Mouse (Mus musculus) kidney, embryonic 16.5 days (tissue): ENCODE measurements around the gene Hps5. TPM values are rescaled to one million over a fixed set of nuclear protein-coding genes. Genes with fewer than 3 reads are reported as not detected.
"Not testable (repeated sequence)": the region's sequence is repeated elsewhere in the genome, so short reads cannot be mapped to it uniquely, and the experiment has no call there.

ENCODE experiments used
- ATAC-seq: fragments of 200-750 bp; cut with Nextera tagmentation; 2 replicates; pipeline ENCODE4 v1.8.0; 2017; ENCODE audit warnings: moderate TSS enrichment; ENCODE audit not compliant: low FRiP score, low TSS enrichment
- H3K27ac ChIP-seq: fragments of 300-500 bp; sonication (generic); 2 replicates; pipeline ENCODE4 v1.5.1; 2014; ENCODE audit warnings: low read length
- H3K27me3 ChIP-seq: fragments of 300-500 bp; sonication (generic); 2 replicates; pipeline ENCODE4 v1.6.1; 2014; ENCODE audit warnings: low read length, control low read depth, mixed read lengths; ENCODE audit not compliant: insufficient read depth
- H3K36me3 ChIP-seq: fragments of 300-500 bp; sonication (generic); 2 replicates; pipeline ENCODE4 v1.6.1; 2014; ENCODE audit warnings: low read length, control low read depth, mixed read lengths; ENCODE audit not compliant: insufficient read depth
- H3K4me1 ChIP-seq: fragments of 300-500 bp; sonication (generic); 2 replicates; pipeline ENCODE4 v1.6.1; 2014; ENCODE audit warnings: low read length, control low read depth, mixed read lengths; ENCODE audit not compliant: insufficient read depth
- H3K4me2 ChIP-seq: fragments of 300-500 bp; sonication (generic); replicated peaks from 2 replicates; pipeline ENCODE4 v1.6.1; 2014; ENCODE audit warnings: low read depth, low read length
- H3K4me3 ChIP-seq: fragments of 300-500 bp; sonication (generic); 2 replicates; pipeline ENCODE4 v1.5.1; 2014; ENCODE audit warnings: mild to moderate bottlenecking, low read length
- H3K9ac ChIP-seq: fragments of 300-500 bp; sonication (generic); replicated peaks from 2 replicates; pipeline ENCODE4 v1.6.1; 2014; ENCODE audit warnings: low read length
- H3K9me3 ChIP-seq: fragments of 300-500 bp; sonication (generic); 2 replicates; pipeline ENCODE4 v1.6.1; 2016; ENCODE audit warnings: low read length, control low read depth
- WGBS: fragments of 180-500 bp; shearing (Covaris S2); extraction: QIAGEN DNeasy Blood & Tissue Kit; methylation state at CpG from one replicate; pipeline ENCODE4 v1.1.7; 2014; 5-methylcytosine and 5-hydroxymethylcytosine counted together
- polyA plus RNA-seq: library from polyadenylated mRNA; unstranded; fragments of >200 nt; fragmentation: Nextera tagmentation; extraction: Ambion mirVana; gene quantifications from 2 replicates; pipeline ENCODE4 v1.2.1, GENCODE M21; 2015

Gene Hps5
- polyA plus RNA-seq, 1 experiment from 2014 or later: 30.9 TPM

GRCm38 (mm10) chr7:46745816-46746215, 50.0 kb downstream of the Hps5 start:
- 83% methylated on average over 3 of the region's 3 CpGs for WGBS
- H3K4me2 ChIP-seq: no peak overlapping the region
- H3K27ac ChIP-seq: no peak overlapping the region
- no peaks in the 10 kb centered on the region for H3K4me1 ChIP-seq
- H3K27me3 ChIP-seq: no peaks in the 10 kb centered on the region
- no peaks in the 10 kb centered on the region for H3K36me3 ChIP-seq
- no peak for ATAC-seq
- no peak overlapping the region for H3K4me3 ChIP-seq
- no peak overlapping the region for H3K9ac ChIP-seq
- H3K9me3 ChIP-seq: no peaks in the 10 kb centered on the region

- WGBS: 76% methylated on average over 3 of the region's 3 CpGs
- ATAC-seq: not testable (repeated sequence)
Observed at GRCm38 (mm10) chr7:46742880-46743279, 53.0 kb downstream of the Hps5 start, which contains the start of gene Saa1. TSS of gene Saa1 (minus strand) at chr7:46742980.

GRCm38 (mm10) chr7:46740041-46740440, 55.8 kb downstream of the Hps5 start:
- ATAC-seq, H3K36me3 ChIP-seq, H3K27me3 ChIP-seq, H3K4me2 ChIP-seq, H3K4me1 ChIP-seq, H3K4me3 ChIP-seq, H3K9me3 ChIP-seq, H3K9ac ChIP-seq, H3K27ac ChIP-seq: not testable (repeated sequence)
- 83% methylated on average over 5 of the region's 5 CpGs for whole genome bisulfite sequencing

More at GRCm38 (mm10) chr7:46742880-46743279, 53.0 kb downstream of the Hps5 start, which contains the start of gene Saa1:
- H3K27ac ChIP-seq, H3K4me1 ChIP-seq, H3K36me3 ChIP-seq, H3K9me3 ChIP-seq, H3K4me3 ChIP-seq, H3K4me2 ChIP-seq, H3K9ac ChIP-seq, H3K27me3 ChIP-seq: not testable (repeated sequence)

- H3K36me3 ChIP-seq: no peaks in the 10 kb centered on the region
- H3K9me3 ChIP-seq: no peaks in the 10 kb centered on the region
- no peak for ATAC-seq
- 76% methylated on average over 12 of the region's 12 CpGs for WGBS
- H3K4me3 ChIP-seq: no peak overlapping the region
- H3K4me2 ChIP-seq: no peak overlapping the region
- no peaks in the 10 kb centered on the region for H3K4me1 ChIP-seq
- H3K27ac ChIP-seq: no peak overlapping the region
- H3K9ac ChIP-seq: no peak overlapping the region
- no peaks in the 10 kb centered on the region for H3K27me3 ChIP-seq
Observed at GRCm38 (mm10) chr7:46738561-46739460, 57.1 kb downstream of the Hps5 start.

GRCm38 (mm10) chr7:46734983-46735382, 60.9 kb downstream of the Hps5 start:
- no peak for ATAC-seq

GRCm38 (mm10) chr7:46732458-46732857, 63.4 kb downstream of the Hps5 start, which contains the start of gene Saa4:
TSS of gene Saa4 (minus strand) at chr7:46732603.
- H3K9ac ChIP-seq: no peak within 1 kb of the TSS
- no peaks in the 10 kb centered on the region for H3K27me3 ChIP-seq
- H3K4me1 ChIP-seq: no peaks in the 10 kb centered on the region
- no peaks in the 10 kb centered on the region for H3K9me3 ChIP-seq
- ATAC-seq: no peak
- H3K27ac ChIP-seq: no peak within 1 kb of the TSS
- WGBS: 74% methylated on average over 4 of the region's 4 CpGs
- no peak within 1 kb of the TSS for H3K4me3 ChIP-seq
- H3K36me3 ChIP-seq: no peaks in the 10 kb centered on the region
- no peak within 1 kb of the TSS for H3K4me2 ChIP-seq

More at GRCm38 (mm10) chr7:46734983-46735382, 60.9 kb downstream of the Hps5 start:
- H3K27me3 ChIP-seq: no peaks in the 10 kb centered on the region
- H3K4me3 ChIP-seq: no peak overlapping the region
- no peaks in the 10 kb centered on the region for H3K4me1 ChIP-seq
- no peaks in the 10 kb centered on the region for H3K9me3 ChIP-seq
- 80% methylated on average over 2 of the region's 2 CpGs for WGBS
- no peak overlapping the region for H3K9ac ChIP-seq
- no peaks in the 10 kb centered on the region for H3K36me3 ChIP-seq
- no peak overlapping the region for H3K4me2 ChIP-seq
- no peak overlapping the region for H3K27ac ChIP-seq

GRCm38 (mm10) chr7:46727584-46727983, 68.3 kb downstream of the Hps5 start:
- H3K4me2 ChIP-seq: no peak overlapping the region
- WGBS: 74% methylated on average over 1 of the region's 1 CpGs
- no peaks in the 10 kb centered on the region for H3K27me3 ChIP-seq
- H3K4me1 ChIP-seq: no peaks in the 10 kb centered on the region
- no peak overlapping the region for H3K9ac ChIP-seq
- H3K36me3 ChIP-seq: no peaks in the 10 kb centered on the region
- H3K27ac ChIP-seq: no peak overlapping the region
- no peak for ATAC-seq
- no peak overlapping the region for H3K4me3 ChIP-seq
- H3K9me3 ChIP-seq: no peaks in the 10 kb centered on the region

- Histone ChIP-seq H3K4me1 (no peaks in the 10 kb centered on the region), H3K4me2 (no peak overlapping the region), H3K9me3 (no peaks in the 10 kb centered on the region), H3K27ac (peak overlapping the region; percentile 47; the same call in 1 of the 2 replicates), H3K9ac (no peak overlapping the region), H3K27me3 (no peaks in the 10 kb centered on the region), H3K36me3 (no peaks in the 10 kb centered on the region), H3K4me3 (no peak overlapping the region)
- peak; percentile 71; the same call in 1 of the 2 replicates for ATAC-seq
- WGBS: 39% methylated on average over 5 of the region's 5 CpGs
Observed at GRCm38 (mm10) chr7:46724396-46724795, 71.5 kb downstream of the Hps5 start.

DNA sequence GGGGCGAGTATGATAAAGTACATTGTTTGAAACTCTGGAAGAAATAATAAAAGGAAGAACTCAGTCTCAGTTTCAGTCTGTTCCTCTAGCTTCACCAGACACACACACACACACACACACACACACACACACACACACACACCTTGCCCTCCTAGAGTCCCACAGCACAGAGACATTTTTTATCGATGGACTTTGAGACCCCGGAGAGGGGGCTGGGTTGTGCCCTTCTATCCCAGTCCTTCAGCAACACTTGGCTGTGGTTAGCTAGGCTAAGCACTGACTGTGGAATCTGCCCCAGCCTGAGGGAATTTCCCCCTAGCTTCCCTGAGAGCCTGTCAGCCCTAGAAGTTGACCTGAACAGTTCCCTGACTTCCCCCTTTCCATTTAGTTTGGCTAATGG, 72.0 kb downstream of the Hps5 start:
- no peaks in the 10 kb centered on the region for H3K4me1 ChIP-seq
- H3K4me3 ChIP-seq: no peak overlapping the region
- H3K9me3 ChIP-seq: no peaks in the 10 kb centered on the region
- H3K27ac ChIP-seq: peak overlapping the region; percentile 47
- no peak overlapping the region for H3K9ac ChIP-seq
- no peaks in the 10 kb centered on the region for H3K27me3 ChIP-seq
- H3K4me2 ChIP-seq: no peak overlapping the region
- 79% methylated on average over 3 of the region's 3 CpGs for WGBS
- peak; percentile 80 for ATAC-seq
- H3K36me3 ChIP-seq: no peaks in the 10 kb centered on the region

GRCm38 (mm10) chr7:46723354-46723753, 72.5 kb downstream of the Hps5 start:
- H3K27ac ChIP-seq: no peak overlapping the region
- no peaks in the 10 kb centered on the region for H3K4me1 ChIP-seq
- 0 out of 2 replicates have a peak, but pooled peaks have one; percentile 20 for ATAC-seq
- WGBS: 85% methylated on average over 6 of the region's 6 CpGs
- H3K36me3 ChIP-seq: no peaks in the 10 kb centered on the region
- H3K4me3 ChIP-seq: no peak overlapping the region
- no peak overlapping the region for H3K9ac ChIP-seq
- no peak overlapping the region for H3K4me2 ChIP-seq
- H3K9me3 ChIP-seq: no peaks in the 10 kb centered on the region
- no peaks in the 10 kb centered on the region for H3K27me3 ChIP-seq
